Mouse (Mus musculus): ENCODE results near the gene Scarf1.

Gene Scarf1

GRCm38 (mm10) chr11:75563851-75564548, 50.7 kb downstream of the Scarf1 start:
- no peak for DNase-seq (ENCODE audit: low read depth, low spot score)

DNA sequence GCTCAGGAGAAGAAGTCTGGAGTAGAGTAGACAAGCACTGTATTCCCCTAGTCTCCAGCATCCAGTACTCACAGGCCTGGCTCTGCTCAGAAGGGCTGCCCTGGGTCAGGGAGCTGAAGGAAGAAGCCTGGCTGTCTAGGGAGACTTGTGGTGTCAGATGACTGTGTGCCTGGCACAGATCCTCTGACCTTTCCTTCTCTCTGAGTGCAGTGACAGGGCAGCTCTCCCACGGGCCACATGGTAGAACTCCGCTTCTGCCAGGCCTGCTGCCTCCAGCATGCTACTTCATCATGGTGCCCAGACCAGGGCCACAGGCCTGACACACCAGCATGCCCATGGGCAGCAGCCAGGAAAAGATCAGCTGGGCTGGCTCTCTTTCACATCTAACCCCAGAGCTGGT, 52.5 kb downstream of the Scarf1 start:
- no peak for DNase-seq (ENCODE audit: low read depth, low spot score)

DNA sequence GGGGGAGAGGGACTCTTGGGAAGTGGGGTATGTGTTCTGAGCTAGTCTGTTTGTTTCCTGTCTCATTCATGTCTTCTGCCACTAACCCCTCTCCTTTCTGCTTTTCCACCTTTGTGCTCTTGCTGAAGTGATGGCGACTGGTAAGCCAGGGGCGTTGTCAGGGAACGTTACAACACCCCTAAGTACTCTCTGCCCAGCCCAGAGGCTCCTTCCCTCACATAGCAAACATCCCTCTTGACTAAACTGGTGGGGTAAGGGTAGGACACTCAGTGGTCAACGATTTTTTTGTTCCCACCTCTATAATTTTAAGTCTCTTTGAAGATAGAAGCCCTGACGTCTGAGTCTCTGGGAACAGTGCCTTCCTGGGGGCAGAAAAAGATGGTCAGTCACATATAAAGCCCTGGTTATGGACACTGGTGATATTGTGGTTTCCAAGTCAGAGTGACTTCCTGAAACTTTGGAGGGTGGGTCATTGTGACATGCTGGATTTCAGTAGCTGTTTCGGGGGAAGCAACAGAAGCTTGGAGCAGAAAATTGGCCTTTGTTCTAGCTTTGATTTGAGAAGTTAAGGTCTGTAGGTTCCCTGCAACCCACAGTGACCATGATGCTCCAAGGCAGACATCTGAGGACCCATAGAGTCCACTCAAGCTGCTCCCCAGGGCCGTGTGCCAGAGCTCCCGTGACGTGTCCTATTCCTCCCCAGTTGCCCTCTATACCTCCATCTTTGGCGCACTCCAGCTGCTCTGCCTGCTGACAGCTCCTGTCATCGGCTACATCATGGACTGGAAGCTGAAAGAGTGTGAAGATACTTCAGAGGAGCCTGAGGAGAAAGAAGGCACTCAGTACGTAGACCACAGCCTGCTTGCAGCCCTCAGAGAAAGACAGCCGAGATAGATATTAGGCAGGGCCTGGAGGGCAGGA, 53.2 kb downstream of the Scarf1 start:
- no peak for DNase-seq (ENCODE audit: low read depth, low spot score)

DNA sequence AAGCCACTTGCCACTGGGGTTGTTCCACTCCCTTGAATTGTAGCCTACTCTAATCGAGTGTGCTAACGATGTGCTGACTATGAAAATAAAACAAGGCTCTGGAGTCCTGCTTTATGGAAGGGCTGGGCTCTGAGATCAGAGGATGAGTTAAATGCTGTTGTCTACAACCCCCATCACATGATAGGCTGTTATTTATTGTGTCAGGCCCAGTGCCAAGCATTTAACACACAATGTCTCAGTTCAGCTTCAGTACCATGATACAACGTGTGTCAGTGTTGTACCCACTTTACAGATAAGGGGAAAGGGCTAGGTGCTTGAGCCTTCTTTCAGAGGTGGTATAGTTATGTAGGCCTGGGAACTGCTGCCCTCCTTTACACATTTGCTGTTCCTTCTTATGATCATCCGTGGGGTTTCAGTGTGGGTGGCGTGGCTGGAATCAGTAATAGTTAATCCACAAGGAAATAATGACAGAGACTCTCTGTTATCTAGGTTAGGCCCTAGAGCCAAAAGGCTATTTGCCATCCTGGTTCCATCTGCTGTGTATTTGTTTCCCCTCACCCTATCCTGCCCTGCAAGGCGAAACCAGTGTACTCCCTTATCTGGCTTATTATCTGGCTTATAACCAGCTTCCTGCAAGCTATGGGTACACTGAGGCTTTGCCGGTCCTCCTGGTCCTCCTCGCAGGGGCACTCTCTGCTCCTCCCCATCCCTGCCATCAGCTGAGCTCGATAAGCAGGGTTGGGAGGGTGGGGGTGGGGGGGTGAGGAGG, 54.2 kb downstream of the Scarf1 start:
- DNase-seq (ENCODE audit: low read depth, low spot score) = no peak

DNA sequence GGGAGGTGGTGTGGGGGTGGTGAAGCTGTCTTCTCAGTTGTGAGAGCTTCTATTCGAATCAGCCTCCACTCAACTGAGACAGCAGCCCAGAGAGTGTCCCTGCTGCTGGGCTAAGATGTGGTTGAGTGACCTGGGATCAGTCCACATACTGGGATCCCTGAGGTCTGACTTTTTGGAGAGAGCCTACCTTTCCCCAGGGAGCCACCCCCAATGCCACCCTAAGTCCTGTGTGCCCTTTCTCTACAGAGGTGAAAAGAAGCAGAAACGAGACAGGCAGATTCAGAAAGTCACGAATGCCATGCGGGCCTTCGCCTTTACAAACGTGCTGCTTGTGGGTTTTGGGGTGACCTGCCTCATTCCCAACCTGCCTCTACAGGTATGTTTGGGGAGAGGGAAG, 54.8 kb downstream of the Scarf1 start:
- no peak for DNase-seq (ENCODE audit: low read depth, low spot score)

GRCm38 (mm10) chr11:75568962-75569361, 55.6 kb downstream of the Scarf1 start:
- no peak for DNase-seq (ENCODE audit: low read depth, low spot score)

- DNase-seq (ENCODE audit: low read depth, low spot score) = no peak
Observed at GRCm38 (mm10) chr11:75570375-75571125, 57.2 kb downstream of the Scarf1 start.

GRCm38 (mm10) chr11:75571126-75571990, 58.0 kb downstream of the Scarf1 start:
- no peak for DNase-seq (ENCODE audit: low read depth, low spot score)

- DNase-seq (ENCODE audit: low read depth, low spot score) = peak; percentile 33
Observed at GRCm38 (mm10) chr11:75572301-75572791, 59.0 kb downstream of the Scarf1 start.

DNA sequence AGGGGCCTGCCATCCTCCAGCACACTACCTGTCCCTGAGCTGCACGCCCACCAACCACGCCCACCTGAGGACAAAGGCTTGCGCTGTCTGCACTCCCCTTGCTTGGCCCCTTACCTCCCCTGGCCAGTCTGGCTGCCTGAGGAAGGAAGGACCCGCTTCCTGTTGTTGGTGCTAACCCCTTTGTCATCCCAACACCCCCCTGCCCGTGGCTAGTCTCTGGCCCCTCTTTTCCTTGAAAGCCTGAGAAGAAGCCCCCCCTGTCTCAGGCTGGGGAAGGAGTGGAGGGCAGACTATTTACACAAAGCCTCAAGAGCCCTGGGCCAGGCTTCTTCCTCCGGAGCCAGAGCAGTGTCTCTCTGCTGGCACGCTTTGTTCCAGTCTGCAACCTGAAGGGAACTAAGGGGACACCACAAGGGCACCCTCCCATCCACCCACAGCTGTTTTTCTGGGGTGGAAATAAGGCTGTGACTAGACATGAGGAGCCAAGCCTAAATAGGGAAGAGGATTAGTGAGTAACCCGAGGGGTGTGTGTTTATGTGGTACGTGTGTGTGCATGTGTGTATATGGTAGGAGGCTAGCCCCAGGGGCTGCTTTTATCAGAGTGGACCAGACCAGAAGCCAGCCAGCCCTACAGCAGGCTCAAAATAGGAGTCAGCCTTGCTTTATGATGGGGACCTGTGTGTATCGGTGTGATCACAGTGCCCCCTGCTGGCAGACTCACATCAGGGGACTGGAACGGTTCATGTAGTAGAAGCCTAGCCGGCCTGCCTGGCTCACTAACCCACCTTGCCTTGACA, 59.7 kb downstream of the Scarf1 start:
- DNase-seq (ENCODE audit: low read depth, low spot score) = peak; percentile 95

GRCm38 (mm10) chr11:75574378-75575123, 61.2 kb downstream of the Scarf1 start:
- no peak for DNase-seq (ENCODE audit: low read depth, low spot score)

DNA sequence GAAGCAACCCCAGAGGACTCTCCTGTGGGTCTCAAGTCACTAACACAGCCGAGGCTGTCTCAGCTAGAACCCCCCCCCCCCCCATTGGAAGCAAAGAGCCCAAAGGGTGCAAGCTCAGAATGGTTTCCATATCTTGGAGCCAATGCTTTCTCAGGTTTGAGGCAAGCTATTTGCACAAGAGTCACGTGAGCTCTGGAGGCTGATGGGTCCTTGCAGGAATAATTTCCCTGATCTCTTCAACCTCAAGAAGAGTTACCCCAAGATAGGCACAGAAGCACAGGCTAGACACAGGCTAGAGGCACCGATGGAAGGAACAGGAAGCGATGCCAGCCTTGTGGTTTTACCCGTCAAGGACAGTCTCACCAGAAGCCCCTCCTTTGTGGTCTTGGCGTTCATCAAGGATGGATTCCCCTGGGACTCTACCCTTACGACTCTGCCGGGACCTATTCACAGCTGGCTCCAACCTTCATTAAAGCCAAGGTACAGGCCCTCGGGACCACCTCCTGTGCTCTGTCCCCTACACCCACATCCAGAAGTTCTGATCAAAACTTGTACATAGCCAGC, 62.3 kb downstream of the Scarf1 start:
- DNase-seq (ENCODE audit: low read depth, low spot score) = no peak
